Mouse (Mus musculus) adipocyte (in vitro differentiated cells): ENCODE measurements around the gene Bach2.

Source experiments
- DNase-seq: peaks from one replicate; pipeline ENCODE4 v3.0.0-alpha.2; 2016; ENCODE audit warnings: low spot score

Gene Bach2

GRCm38 (mm10) chr4:32297071-32297671, 58.6 kb downstream of the Bach2 start:
- no peak for DNase-seq

- DNase-seq: no peak
These were observed 60.6 kb downstream of the Bach2 start for GRCm38 (mm10) chr4:32299221-32299620.

GRCm38 (mm10) chr4:32299970-32300369, 61.4 kb downstream of the Bach2 start:
- DNase-seq: no peak

- no peak for DNase-seq
These were observed 64.1 kb downstream of the Bach2 start for GRCm38 (mm10) chr4:32302668-32303067.

- DNase-seq: peak; percentile 33
These were observed 64.5 kb downstream of the Bach2 start for GRCm38 (mm10) chr4:32303076-32303475.

- DNase-seq: peak; percentile 98
These were observed 65.1 kb downstream of the Bach2 start for GRCm38 (mm10) chr4:32303674-32304073.

GRCm38 (mm10) chr4:32304221-32304703, 65.7 kb downstream of the Bach2 start:
- peak; percentile 46 for DNase-seq

GRCm38 (mm10) chr4:32305036-32305615, 66.5 kb downstream of the Bach2 start:
- no peak for DNase-seq

GRCm38 (mm10) chr4:32305683-32306082, 67.1 kb downstream of the Bach2 start:
- no peak for DNase-seq

GRCm38 (mm10) chr4:32306169-32306792, 67.7 kb downstream of the Bach2 start:
- DNase-seq: no peak

GRCm38 (mm10) chr4:32307215-32307614, 68.6 kb downstream of the Bach2 start:
- no peak for DNase-seq

- no peak for DNase-seq
These were observed 73.8 kb downstream of the Bach2 start for GRCm38 (mm10) chr4:32312171-32312946.

GRCm38 (mm10) chr4:32314919-32315318, 76.3 kb downstream of the Bach2 start:
- DNase-seq: no peak

GRCm38 (mm10) chr4:32318608-32319007, 80.0 kb downstream of the Bach2 start:
- peak; percentile 19 for DNase-seq

GRCm38 (mm10) chr4:32319327-32319726, 80.7 kb downstream of the Bach2 start:
- DNase-seq: peak; percentile 20

GRCm38 (mm10) chr4:32320039-32320438, 81.4 kb downstream of the Bach2 start:
- no peak for DNase-seq

- no peak for DNase-seq
These were observed 85.5 kb downstream of the Bach2 start for GRCm38 (mm10) chr4:32324111-32324510.

- DNase-seq: no peak
These were observed 86.4 kb downstream of the Bach2 start for GRCm38 (mm10) chr4:32324967-32325366.

GRCm38 (mm10) chr4:32325596-32325995, 87.0 kb downstream of the Bach2 start:
- DNase-seq: no peak

GRCm38 (mm10) chr4:32326279-32326678, 87.7 kb downstream of the Bach2 start:
- no peak for DNase-seq

- no peak for DNase-seq
These were observed 88.3 kb downstream of the Bach2 start for GRCm38 (mm10) chr4:32326860-32327259.

- DNase-seq: no peak
These were observed 89.0 kb downstream of the Bach2 start for GRCm38 (mm10) chr4:32327626-32328025.

- no peak for DNase-seq
These were observed 90.0 kb downstream of the Bach2 start for GRCm38 (mm10) chr4:32328561-32328960.
